Mouse (Mus musculus) stomach, embryonic 14.5 days (tissue): ENCODE results near the gene Commd6. TPM values are rescaled to one million over a fixed set of nuclear protein-coding genes. Genes with fewer than 3 reads are reported as not detected.
"Not testable (repeated sequence)": the region's sequence is repeated elsewhere in the genome, so short reads cannot be mapped to it uniquely, and the experiment has no call there.

Experiments
- ATAC-seq: fragments of 200-750 bp; cut with Nextera tagmentation; 2 replicates; pipeline ENCODE4 v1.8.0; 2017; ENCODE audit warnings: low read depth, moderate TSS enrichment; ENCODE audit not compliant: insufficient number of reproducible peaks, insufficient read depth, low FRiP score
- H3K27ac ChIP-seq: fragments of 300-500 bp; sonication (generic); 2 replicates; pipeline ENCODE4 v1.5.1; 2014; ENCODE audit warnings: mild to moderate bottlenecking, low read length, moderate library complexity, mixed read lengths
- H3K27me3 ChIP-seq: fragments of 300-500 bp; sonication (generic); 2 replicates; pipeline ENCODE4 v1.6.1; 2014; ENCODE audit warnings: low read length, control low read depth, mixed read lengths; ENCODE audit not compliant: control insufficient read depth, insufficient read depth
- H3K36me3 ChIP-seq: fragments of 300-500 bp; sonication (generic); 2 replicates; pipeline ENCODE4 v1.6.1; 2014; ENCODE audit warnings: mild to moderate bottlenecking, control low read depth, low read length, moderate library complexity, mixed read lengths; ENCODE audit not compliant: control insufficient read depth, insufficient read depth
- H3K4me1 ChIP-seq: fragments of 300-500 bp; sonication (generic); 2 replicates; pipeline ENCODE4 v1.6.1; 2014; ENCODE audit warnings: low read length, control low read depth, mixed read lengths; ENCODE audit not compliant: control insufficient read depth, insufficient read depth
- H3K4me2 ChIP-seq: fragments of 300-500 bp; sonication (generic); replicated peaks from 2 replicates; pipeline ENCODE4 v1.6.1; 2014; ENCODE audit warnings: low read depth, low read length, control low read depth
- H3K4me3 ChIP-seq: fragments of 300-500 bp; sonication (generic); 2 replicates; pipeline ENCODE4 v1.5.1; 2014; ENCODE audit warnings: low read depth, low read length, control low read depth
- H3K9ac ChIP-seq: fragments of 300-500 bp; sonication (generic); replicated peaks from 2 replicates; pipeline ENCODE4 v1.6.1; 2014; ENCODE audit warnings: low read depth, mild to moderate bottlenecking, control low read depth, low read length, moderate library complexity, mixed read lengths
- H3K9me3 ChIP-seq: fragments of 300-500 bp; sonication (generic); 2 replicates; pipeline ENCODE4 v1.6.1; 2016; ENCODE audit warnings: low read depth, low read length, control low read depth; ENCODE audit not compliant: control insufficient read depth
- WGBS: fragments of 180-500 bp; shearing (Covaris S2); extraction: QIAGEN DNeasy Blood & Tissue Kit; methylation state at CpG from one replicate; pipeline ENCODE4 v1.1.7; 2014; 5-methylcytosine and 5-hydroxymethylcytosine counted together
- polyA plus RNA-seq: library from polyadenylated mRNA; unstranded; fragments of >200 nt; fragmentation: Nextera tagmentation; extraction: Ambion mirVana; gene quantifications from 2 replicates; pipeline ENCODE4 v1.2.1, GENCODE M21; 2014

Commd6 gene
- polyA plus RNA-seq, 1 experiment from 2014 or later, result 109 TPM

- not testable (repeated sequence) for H3K36me3 ChIP-seq, ATAC-seq, H3K9ac ChIP-seq, H3K4me3 ChIP-seq, H3K27me3 ChIP-seq, H3K9me3 ChIP-seq, H3K4me1 ChIP-seq, H3K27ac ChIP-seq, H3K4me2 ChIP-seq
- 57% methylated on average over 2 of the region's 4 CpGs for WGBS
Observed at GRCm38 (mm10) chr14:101588209-101588991, 52.1 kb downstream of the Commd6 start.

GRCm38 (mm10) chr14:101587366-101588040, 53.0 kb downstream of the Commd6 start:
- not testable (repeated sequence) for H3K4me3 ChIP-seq, H3K27me3 ChIP-seq, H3K4me1 ChIP-seq, H3K4me2 ChIP-seq, H3K9me3 ChIP-seq, H3K36me3 ChIP-seq, ATAC-seq, H3K27ac ChIP-seq, H3K9ac ChIP-seq
- WGBS, result 42% methylated on average over 4 of the region's 6 CpGs

- no peaks in the 10 kb centered on the region for H3K27me3 ChIP-seq
- H3K4me1 ChIP-seq, result no peaks in the 10 kb centered on the region
- no peaks in the 10 kb centered on the region for H3K9me3 ChIP-seq
- 62% methylated on average over 7 of the region's 7 CpGs for WGBS
- H3K36me3 ChIP-seq, result no peaks in the 10 kb centered on the region
- H3K27ac ChIP-seq, result no peak overlapping the region
- H3K4me3 ChIP-seq, result no peak overlapping the region
- H3K4me2 ChIP-seq, result no peak overlapping the region
- no peak for ATAC-seq
- H3K9ac ChIP-seq, result no peak overlapping the region
Observed at GRCm38 (mm10) chr14:101586096-101586495, 54.4 kb downstream of the Commd6 start.

Other genes starting within 250 kb of the Commd6 start
- gene Tbc1d4, start 31.5 kb downstream of the Commd6 start, polyA plus RNA-seq, result 8.7 and 8.9 TPM in 2 replicates
- 126 and 131 TPM in 2 replicates for gene Uchl3, start 13.3 kb upstream of the Commd6 start, polyA plus RNA-seq
- gene Gm9922, start 89.1 kb upstream of the Commd6 start, polyA plus RNA-seq, result 0.68 and 1.2 TPM in 2 replicates
- gene Lmo7, start 89.3 kb upstream of the Commd6 start, polyA plus RNA-seq, result 18.0 and 20.1 TPM in 2 replicates